Mouse (Mus musculus): ENCODE results near the gene Edar. TPM values are rescaled to one million over a fixed set of nuclear protein-coding genes. Genes with fewer than 3 reads are reported as not detected.
"Not testable (repeated sequence)": the region's sequence is repeated elsewhere in the genome, so short reads cannot be mapped to it uniquely, and the experiment has no call there.

Gene Edar
- total RNA-seq (2021) = under 1 TPM; 0.20 to 0.30 TPM

DNA sequence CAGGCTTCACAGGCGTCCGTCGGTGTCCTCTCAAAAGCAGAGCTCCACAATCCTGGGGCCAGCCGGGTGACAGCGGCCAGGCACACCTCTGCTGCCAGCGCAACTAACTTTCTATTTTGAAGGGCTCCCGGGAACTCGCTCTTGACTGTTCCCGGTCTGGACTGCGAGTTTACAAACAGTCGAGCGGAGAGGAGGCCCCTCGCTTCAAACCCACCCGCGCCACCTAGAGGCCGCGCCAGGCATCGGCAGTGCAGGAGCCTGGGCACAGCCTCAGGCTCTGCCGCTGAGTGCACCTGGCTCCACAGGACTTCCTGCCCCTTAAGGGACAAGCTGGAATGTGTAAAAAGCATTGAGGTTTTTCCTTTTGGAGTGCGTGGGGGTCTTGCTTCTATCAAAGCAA lies at the start of gene Edar:
Edar (minus strand) TSS at position 122 of the 400 bp plus-strand sequence.
- DNase-seq = peak; percentile 55 to 64

DNA sequence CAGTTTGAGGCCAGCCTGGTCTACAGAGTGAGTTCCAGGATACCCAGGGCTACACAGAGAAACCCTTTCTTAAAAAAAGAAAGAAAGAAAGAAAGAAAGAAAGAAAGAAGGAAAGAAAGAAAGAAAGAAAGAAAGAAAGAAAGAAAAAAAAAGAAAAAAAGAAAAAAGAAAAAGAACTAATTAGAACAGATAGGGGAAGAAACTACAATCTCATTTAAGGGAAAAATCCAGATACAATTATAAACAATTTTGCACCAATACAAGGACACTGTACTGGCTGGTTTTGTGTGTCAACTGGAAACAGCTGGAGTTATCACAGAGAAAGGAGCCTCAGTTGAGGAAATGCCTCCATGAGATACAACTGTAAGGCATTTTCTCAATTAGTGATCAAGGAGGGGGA lies 42.7 kb upstream of the Edar start, which contains the start of gene Gm17542:
Gm17542 (minus strand) TSS at position 101 of the 400 bp plus-strand sequence.
- not testable (repeated sequence) for DNase-seq

DNA sequence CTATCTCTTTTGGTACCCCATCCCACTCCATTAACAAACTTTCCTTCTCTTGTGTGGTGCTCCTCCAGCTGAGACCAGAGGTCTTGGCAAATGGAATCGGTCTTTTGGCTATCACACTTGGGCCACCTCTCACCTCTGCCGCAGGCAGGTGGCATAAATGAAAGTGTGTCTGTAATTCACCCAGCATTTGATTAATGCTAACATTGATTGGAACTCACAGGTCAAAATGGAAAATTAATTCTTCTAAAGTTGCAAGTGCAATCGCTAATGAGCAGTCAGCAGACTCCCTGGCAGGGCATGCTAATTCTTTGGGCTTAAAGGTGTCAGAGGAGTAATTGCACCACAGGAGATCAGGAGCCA lies 39.3 kb upstream of the Edar start:
- DNase-seq = no peak

DNA sequence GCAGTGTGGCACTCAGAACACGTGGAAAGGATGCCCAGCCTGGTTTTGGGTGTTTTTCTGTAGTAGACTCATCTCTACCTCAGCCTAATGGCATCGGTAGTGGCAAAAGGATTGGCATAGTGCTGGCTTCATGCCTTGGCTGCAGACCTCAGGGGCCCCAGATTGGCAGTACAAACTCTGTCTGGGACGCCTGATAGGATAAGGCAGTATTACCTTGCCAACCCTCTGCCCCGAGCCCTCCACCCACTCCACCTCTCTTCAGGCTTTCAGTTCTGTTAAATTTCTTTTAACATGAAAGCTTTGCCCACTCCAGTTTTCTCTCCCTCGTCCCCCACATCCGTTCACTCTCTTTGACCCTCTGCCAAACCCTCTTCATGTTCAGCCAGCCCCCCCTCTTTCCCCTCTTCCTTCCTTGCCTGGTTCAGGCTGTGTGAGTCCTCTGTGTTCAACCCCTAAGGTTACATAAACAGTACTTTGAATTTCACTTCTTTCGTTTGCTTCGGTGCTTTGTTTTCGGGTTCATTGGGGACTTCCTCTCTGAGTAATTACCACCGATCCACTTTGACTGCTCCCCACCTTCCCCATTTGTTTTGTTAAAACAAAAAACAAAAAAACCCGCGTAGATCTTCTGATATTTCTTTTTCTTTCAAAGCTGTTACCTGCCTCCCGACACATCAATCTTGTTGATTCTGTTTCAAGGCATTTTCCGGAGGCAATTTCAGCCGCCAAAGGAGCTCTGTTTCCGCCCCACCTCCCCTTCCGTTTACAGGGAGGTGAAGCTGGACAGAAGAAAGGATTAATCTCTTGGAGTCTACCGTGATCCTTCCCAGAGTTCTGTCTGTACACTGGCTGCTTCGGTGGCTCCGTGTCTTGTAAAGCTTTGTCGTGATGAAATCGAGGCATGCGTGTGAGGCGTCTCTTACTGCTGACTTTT lies 38.7 kb upstream of the Edar start:
- peak in 1 of 2 experiments; percentile 3 for DNase-seq

DNA sequence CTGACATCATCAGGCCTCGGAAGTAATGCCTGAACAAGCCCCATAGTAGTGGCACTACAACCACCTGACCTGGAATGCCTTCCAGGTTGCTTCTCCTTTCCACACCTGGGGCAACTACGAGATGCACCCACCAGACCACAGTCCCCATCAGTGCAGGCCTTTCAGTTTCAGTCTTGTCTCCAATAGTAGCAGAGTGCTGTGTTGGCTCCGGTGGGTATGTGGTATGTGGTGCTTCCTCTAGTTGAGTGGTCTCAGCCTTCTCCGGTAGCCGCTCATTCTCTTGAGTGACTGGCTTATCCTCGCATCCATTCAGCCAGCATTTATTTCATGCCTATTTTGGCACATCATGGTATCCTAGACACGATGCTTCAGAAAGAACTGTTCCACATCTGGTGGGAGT lies 37.8 kb upstream of the Edar start:
- DNase-seq = no peak

DNA sequence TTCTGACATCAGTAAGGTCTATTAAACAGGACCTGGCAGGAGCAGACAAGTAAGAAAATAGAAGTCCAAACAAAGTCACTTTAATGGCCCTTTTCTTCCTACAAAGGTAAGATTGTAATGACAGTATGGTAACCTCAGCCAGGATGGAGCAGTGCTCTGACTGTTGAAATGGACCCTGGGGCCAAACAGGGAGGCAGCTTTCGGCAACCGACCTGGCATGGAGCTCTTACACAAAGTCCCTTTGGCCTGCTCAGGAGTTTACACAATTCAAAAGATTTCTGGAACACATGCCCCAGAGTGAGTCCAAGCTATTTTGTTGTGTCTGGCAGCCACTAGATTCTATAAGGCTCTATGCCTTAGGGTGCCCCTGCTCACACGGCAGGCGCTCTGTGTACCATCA lies 33.6 kb upstream of the Edar start:
- no peak for DNase-seq

DNA sequence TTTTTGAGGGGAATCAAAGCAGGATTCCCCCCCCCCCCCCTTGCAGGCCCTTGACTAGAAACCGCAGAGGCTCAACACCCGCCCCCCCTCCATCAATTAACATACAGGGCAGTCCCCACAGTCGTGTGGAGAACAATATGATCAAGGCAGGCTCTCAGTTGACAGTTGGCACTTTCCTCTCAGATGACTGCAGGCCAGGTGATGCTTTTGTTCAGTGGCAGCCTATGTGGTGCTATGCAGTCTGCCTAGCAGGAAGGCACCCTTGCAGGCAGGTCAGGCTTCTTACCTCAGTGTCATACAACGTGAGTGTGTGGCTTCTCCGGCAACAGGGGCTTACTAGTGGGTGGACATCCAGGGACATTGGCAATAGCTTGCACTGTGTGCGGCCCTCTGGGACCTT lies 25.1 kb upstream of the Edar start:
- no peak for DNase-seq

DNA sequence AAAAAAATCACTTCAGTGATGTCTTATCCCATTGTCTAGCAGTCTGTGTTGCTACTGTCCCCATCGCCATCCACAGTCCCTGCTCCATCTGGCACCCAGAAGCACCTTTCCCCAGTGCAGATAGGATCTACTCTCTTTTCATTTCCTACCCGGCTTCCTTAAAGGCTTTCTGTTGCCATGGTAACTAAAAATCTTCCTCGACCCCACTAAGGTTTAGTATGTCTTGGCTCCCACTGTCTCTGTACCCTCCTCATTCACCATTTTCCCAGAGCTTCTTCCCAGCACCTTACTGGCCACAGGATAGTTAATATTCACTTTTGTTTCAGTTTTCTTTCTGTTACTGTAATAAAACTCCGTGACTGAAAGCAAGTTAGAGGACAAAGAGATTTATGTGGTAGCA lies 24.7 kb upstream of the Edar start:
- DNase-seq = no peak

DNA sequence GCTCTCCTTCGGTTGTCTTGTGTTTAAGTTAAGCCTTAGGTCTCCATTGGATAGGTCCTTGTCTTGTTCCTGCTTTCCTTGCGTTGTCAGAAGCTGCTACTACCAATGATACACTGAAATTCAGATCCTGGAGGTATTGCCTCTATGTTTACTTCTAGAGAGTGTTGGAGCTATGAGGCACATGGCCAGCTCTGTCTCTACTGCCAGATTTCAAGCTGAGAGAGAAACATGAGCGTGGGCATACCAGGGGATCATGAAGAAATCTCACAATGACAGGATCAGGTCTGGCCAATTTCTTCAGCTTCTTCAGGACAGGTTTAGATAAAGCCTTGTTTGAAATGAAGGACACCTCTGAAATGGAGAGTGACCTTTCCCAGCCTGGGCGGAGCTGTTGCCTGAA lies 23.5 kb upstream of the Edar start:
- no peak for DNase-seq

DNA sequence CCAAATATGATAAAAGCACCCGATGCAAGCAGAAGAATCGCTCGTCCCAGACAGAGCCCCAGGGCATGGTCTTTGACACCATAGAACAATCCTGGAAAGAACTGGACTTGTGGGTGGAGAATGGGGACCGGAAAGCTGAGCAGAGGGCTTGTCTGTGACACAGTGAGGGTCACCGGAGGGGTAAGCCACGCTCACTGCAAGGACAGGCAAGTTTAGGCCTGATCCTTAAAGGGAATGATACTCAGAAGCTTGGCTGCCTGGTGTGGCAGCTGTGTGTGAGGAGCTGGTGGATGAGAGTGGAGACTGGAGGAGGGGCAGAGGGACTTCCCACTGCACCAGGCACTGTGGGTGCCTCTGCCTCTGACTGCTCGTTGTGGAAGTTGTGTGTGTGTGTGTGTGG lies 15.6 kb upstream of the Edar start:
- no peak for DNase-seq

DNA sequence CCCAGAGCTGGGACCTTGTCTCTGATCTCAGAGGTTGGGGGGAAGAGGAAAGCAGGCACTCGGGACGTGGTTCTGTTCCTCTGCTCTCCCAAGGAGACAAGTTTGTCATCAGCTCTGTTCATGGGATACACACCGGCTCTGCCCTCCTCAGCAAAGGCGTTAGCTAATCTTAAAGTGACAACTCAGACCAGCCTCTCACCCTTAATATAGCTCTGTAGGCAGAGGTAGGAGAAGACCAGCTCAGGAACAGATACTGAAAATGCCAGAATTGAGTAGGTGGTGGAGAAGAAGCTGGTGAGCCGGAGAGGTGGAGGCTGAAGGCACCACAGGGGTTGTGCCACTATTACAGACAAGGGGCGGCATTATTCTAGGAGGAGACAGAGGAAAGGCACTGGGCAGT lies 3.8 kb upstream of the Edar start:
- DNase-seq = no peak

DNA sequence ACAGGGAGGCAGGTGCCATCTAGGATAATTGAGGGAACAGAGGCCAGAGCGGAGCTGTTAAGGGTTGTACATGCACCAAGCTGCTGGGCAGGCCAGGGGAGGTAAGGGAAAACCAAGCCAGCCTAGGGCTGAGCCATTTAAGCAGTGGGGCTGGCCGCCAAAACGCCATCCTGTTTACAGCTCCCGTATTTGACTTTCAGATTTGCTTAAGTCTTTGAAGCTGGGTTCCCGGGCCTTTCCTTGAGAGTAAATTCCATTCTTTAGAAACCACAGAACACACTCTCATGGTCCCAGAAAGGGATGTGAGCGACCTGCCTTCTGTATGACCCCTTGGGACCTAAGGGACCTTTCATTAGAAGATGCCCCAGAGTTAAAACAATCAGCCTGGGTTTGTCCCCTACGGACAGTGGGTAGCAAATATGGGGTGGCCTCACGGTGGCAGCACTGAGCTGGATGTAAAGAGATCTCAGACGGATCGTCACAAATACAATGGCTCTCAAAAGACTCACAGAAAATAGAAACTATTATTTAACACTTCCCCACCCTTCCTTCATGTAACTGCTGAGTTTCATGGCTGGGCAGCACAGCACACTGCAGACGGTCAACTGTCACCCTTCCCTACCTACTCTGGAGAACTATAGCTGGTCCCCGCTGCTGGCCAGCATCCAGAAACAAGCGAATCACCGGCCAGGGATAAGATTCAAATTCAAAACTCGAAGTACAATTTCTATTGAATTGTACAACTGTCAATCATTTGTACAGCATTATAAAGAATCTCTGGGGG lies 2.0 kb downstream of the Edar start:
- DNase-seq = peak; percentile 69 to 72

DNA sequence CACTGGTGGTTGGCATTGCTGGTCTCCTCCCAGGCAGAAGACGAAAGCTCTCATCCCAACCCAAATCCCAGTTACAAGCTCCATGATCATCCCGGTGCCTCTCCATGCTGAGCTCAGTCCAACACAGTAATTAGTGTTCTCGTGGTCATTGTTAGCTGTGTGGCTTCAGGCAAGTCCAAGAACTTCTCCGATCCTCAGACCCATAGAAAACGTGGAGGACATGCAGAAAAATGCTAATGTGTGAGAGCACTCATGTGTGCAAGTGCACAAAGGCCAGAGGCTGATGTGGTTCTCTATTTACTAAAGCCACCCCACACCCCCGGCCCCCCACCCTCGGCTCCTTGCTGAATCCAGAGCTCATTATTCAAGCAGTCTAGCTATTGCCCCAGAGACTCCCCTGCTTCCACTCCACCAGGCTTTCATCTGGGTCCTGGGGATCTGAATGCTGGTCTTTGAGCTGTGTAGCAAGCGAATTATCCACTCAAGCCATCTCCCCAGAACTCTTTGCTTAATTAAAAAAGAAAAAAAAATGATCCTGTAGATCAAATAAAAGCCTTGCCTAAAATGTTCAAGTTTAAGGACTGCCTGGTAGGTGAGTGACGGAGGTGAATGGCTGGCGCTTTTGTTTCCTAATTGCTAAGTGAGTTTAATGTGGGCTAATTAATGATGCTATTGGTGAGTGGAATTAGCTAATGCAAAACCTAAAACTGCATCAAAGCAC lies 2.7 kb downstream of the Edar start:
- no peak for DNase-seq

DNA sequence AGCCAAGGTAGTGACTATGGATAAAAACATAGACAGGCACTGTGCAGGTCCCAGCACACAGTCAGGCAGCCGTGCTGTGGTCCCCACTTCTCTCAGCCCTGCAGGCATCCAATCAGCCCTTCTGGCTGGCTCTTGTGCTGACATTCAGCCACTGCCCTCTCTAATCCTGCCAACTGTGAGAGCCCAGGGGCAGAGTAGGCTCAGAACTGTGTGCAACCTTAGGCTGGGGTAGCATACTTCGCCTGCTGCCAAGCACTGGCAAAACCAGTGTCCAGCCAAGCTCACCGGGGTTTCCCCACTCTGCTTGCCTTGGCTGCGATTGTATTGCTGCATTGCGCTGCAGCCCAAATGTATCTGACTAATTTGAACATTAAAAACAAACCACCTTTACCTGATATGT lies 11.6 kb downstream of the Edar start:
- DNase-seq = peak; percentile 11 to 43

DNA sequence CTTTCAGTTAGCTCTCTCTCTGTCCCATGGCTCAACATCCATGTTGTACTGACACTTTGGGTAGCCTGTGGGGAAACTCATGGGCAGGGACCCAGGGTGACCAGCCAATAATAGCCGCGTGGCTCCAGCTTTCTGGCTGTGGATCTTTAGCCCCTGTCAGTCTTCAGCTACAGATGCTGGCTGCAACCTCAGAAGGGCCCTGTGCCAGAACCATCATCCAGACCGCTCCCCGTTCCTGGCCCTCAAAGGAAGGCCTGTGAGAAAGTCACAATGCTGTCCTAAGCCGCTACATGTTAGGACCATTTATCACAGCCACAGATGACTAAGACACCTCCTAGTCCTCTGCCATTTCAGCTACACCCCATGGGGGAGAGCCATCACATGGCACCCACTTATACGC lies 12.0 kb downstream of the Edar start:
- peak; percentile 14 to 19 for DNase-seq

DNA sequence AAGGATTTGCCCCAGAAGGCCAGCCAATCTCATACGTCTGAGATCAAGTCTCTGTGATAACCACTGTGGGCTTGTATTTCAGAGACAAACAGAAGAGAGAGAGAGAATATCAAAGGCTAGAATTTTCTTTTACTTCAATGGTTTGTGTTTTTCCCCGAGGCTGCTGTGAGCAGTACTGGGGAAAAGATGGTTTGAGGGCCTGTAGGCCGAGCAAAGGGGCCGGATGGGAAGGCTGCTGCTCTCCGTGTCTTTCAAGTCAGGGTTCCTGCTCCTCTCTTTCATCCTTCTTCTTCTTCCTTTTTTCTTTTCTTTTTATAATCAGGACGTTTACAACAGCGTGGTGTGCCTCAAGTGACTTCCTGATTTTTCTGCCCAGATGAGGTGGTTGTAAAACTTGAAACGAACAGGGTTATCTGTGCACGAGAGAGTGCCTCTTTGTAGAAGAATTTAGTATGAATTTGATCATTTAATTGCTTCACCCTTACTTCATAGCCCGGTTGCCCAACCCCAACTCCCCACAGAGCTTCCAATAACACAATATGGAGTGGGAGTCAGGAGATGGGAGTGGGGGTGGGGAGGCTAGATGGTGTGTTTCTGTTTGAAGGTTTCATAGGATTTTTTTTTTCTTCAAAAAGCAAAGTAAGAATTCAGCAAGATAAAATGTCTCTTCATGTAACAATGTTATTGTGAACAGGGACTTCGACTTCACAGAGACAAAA lies 16.0 kb downstream of the Edar start:
- DNase-seq = no peak

DNA sequence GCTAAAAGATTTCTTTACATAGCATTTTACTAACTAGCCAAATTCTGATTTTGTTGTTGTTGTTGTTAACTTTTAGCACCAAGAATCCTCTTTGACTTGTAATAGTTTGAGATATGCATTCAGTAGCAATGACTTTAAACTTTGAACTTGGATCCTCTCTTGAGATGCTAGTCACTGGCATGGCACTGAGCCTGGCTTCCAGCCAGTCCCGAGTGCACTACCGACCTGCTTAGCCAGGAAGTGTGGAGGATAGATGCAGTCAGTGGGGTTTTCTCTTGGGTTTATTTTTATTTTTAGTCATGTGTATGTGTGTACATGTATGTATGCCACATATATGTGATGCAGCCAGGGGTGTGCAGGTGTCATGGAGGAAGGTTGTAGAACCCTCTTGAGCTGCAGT lies 17.7 kb downstream of the Edar start:
- no peak for DNase-seq

DNA sequence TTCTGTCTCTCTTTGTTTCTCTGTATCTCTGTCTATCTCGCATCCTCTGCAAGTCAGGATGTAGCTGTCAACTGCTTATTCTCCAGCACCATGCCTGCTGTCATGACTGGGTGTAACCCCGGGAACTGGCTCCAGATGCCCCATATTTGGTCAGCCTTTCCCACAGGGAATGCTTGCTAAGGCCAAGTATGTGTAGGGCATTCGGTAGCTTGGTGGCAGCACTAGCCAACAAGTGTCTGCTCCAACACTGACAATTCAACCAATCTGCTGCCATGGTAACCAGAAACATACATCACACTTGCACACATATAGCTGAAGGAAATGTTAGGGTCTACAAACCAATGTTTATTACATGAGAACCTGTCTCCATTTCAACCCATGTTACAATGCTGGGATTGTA lies 21.8 kb downstream of the Edar start:
- no peak for DNase-seq

DNA sequence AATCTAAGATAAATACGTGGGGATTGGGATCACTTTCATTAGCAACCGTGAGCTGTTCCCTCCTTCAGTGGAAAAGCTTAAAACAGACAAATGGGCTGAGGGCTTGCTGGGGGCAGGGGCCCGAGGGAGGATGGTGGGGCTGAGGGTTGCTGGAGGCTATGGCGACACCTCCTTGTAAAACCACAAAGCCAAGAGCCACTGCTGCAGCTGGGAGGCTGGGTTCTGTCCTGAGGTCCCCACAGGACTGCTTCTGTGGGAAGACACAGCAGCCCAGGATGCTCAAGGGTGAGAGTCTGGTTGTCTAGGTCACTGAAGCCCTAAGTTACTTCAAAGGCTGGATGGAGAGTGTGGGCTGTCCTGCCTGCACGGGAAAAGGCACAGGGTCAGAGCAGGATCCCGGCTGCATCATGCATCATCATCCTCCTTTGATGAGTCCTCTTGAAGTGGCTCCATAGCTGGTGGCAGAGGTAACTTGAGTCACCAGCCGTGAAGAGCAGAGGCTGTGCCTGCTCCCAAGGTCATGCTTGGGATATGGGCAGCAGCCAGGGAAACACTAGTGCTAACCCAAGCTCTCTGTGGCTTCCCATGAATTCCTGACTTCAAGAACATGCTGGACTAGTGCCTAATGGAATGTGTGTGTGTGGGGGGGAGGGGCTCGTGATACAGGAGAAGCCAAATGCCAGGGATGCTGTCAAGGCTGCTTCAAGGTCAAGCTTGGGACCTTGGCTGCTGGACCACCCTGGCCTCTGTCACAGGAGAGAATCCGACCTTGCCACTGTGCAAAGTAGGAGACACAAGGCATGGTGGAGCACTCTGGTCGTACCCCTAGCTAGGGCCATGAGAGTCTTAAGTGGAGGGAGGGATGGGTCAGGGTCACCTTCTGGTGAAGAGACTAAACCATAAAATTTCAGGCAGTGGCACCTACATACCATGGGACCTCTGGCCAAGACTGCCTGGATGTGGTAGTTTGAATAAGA lies 22.7 kb downstream of the Edar start:
- no peak for DNase-seq

DNA sequence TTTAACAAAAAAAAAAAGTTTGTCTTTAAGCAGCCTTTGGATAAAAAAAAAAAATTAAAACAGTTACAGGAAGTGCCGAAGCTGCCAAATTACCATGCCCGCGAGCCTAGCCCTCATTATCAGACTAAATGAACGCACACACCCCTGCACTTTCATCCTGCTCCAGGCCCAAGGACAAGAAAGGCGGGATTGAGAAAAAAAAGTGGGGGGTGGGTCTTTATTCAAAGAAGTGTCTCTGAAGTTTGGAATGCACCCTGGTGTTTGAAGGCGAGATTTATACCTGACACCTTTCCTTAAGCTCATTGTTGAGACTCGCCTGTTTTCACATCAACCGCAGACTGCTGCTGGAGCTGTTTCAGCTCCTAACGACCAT lies 23.4 kb downstream of the Edar start:
- DNase-seq = no peak

Measured in layer of hippocampus, postnatal 36 days (tissue).